Mouse (Mus musculus): Measurements from ENCODE around the gene Yju2. TPM values are rescaled to one million over a fixed set of nuclear protein-coding genes. Genes with fewer than 3 reads are reported as not detected.

Gene Yju2
- polyA plus RNA-seq (2015; fragmentation: Illumina TruSeq; extraction: RNeasy Lipid Tissue Mini Kit (QIAGEN cat#74804); ENCODE audit: insufficient read depth, low replicate concordance), result 8.8 TPM

GRCm38 (mm10) chr17:55958918-55959728, at the start of gene Yju2:
TSS of gene Yju2 (plus strand) at chr17:55959099.

DNA sequence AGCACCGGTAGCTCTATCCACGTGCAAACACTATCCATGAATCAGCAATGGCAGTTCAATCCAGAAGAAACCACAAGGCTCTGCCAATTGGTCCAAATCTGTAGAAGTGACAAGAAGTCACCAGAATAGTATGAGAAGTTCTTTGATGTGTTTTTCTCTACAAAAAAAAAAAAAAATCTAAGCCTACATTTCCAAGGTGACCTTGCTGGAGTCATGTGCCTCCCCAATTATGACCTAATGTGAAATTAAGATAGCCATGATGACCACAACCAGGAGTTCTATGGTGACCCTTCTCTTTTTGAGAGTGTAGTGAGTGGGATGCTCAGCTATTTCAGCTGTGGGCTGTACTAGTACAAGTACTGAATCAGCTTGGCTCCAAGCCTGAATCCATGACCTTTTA, 9.5 kb upstream of the Yju2 start, which contains the start of gene Zfp119b:
Zfp119b (minus strand) TSS at position 101 of the 400 bp plus-strand sequence.

DNA sequence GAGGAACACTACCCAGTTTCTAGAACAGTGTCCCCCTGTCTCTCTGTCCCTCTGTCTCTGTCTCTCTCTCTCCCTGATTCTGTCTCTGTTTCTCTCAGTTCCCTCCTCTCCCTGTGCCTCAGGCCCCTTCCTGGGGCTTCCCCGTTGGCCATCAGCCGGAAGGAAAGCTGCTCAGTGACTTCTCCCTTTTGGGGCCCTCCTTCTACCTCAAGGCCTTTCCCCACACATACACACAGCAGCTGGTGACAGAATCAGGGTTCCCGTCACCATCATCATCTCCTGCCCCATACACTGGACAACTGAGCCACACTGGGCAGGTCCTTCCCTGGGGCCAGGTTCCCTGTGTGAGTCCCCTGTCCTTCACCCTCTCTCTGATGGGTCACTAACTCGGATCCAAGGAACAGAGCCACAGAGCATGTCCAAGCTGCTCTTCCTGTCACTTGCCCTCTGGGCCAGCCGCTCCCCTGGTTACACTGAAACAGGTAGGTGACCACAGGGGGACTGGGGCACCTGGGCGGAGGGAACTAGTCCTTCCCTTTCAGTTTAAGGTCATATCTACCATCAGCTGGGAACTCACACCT, 6.4 kb upstream of the Yju2 start, which contains the start of gene Ebi3:
Ebi3 (plus strand) TSS at position 194 of the 581 bp plus-strand sequence.

GRCm38 (mm10) chr17:55969966-55970891, 11.3 kb downstream of the Yju2 start, which contains the start of gene Shd:
TSS of gene Shd (plus strand) at chr17:55970467.

GRCm38 (mm10) chr17:55986030-55986961, 27.4 kb downstream of the Yju2 start, which contains the start of gene Fsd1:
TSS of gene Fsd1 (plus strand) at chr17:55986509.

DNA sequence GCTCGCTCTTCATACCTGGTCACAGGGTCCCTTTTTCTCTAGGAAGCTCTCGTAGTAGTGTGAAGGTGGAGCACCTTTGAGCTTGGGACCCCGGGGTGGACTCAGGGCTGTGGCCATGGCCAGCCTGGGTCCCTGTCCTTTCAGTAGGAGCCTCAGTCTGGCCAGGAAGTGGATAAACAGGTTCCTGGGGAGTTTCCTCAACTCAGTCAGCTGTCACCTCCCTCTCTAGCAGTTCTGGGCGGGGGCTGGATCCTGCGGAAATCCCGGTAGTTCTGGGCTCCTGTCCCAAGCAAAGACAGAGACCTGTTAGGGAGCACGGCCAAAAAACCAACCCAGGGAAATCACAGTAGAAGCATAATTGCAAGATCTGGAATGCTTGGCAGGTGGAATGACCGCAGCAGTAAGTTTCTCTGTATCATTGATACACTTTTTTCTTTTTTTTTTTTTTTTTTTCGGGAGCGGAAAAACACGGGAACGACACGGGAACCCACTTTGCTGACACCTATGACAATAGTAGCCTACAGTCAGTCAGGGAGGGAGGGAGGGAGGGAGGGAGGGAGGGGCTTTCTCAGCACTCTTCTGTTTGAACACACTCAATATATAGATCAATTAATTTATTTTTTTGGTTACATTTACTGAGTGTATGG, 46.6 kb downstream of the Yju2 start, which contains the start of the genes Stap2 and Mpnd:
Stap2 (minus strand) TSS at position 170 of the 647 bp plus-strand sequence.
Mpnd (plus strand) TSS at position 297 of the 647 bp plus-strand sequence.

Other genes starting within 250 kb of the Yju2 start
- 110 TPM for gene Pot1b, start 246.5 kb upstream of the Yju2 start, polyA plus RNA-seq (2015; fragmentation: Illumina TruSeq; extraction: RNeasy Lipid Tissue Mini Kit (QIAGEN cat#74804); ENCODE audit: insufficient read depth, low replicate concordance)
- 76.8 TPM for gene Adgre4, start 209.1 kb upstream of the Yju2 start, polyA plus RNA-seq (2015; fragmentation: Illumina TruSeq; extraction: RNeasy Lipid Tissue Mini Kit (QIAGEN cat#74804); ENCODE audit: insufficient read depth, low replicate concordance)
- gene Zfp119a, start 80.2 kb upstream of the Yju2 start, polyA plus RNA-seq (2015; fragmentation: Illumina TruSeq; extraction: RNeasy Lipid Tissue Mini Kit (QIAGEN cat#74804); ENCODE audit: insufficient read depth, low replicate concordance), result 9.9 TPM
- gene Zfp959, start 67.0 kb upstream of the Yju2 start, polyA plus RNA-seq (2015; fragmentation: Illumina TruSeq; extraction: RNeasy Lipid Tissue Mini Kit (QIAGEN cat#74804); ENCODE audit: insufficient read depth, low replicate concordance), result 42.3 TPM
- gene Zfp119b, start 9.6 kb upstream of the Yju2 start, polyA plus RNA-seq (2015; fragmentation: Illumina TruSeq; extraction: RNeasy Lipid Tissue Mini Kit (QIAGEN cat#74804); ENCODE audit: insufficient read depth, low replicate concordance), result 12.5 TPM
- 13.5 TPM for gene Ebi3, start 6.5 kb upstream of the Yju2 start, polyA plus RNA-seq (2015; fragmentation: Illumina TruSeq; extraction: RNeasy Lipid Tissue Mini Kit (QIAGEN cat#74804); ENCODE audit: insufficient read depth, low replicate concordance)
- not detected for gene Shd, start 11.4 kb downstream of the Yju2 start, polyA plus RNA-seq (2015; fragmentation: Illumina TruSeq; extraction: RNeasy Lipid Tissue Mini Kit (QIAGEN cat#74804); ENCODE audit: insufficient read depth, low replicate concordance)
- not detected for gene Fsd1, start 27.4 kb downstream of the Yju2 start, polyA plus RNA-seq (2015; fragmentation: Illumina TruSeq; extraction: RNeasy Lipid Tissue Mini Kit (QIAGEN cat#74804); ENCODE audit: insufficient read depth, low replicate concordance)
- gene Stap2, start 46.5 kb downstream of the Yju2 start, polyA plus RNA-seq (2015; fragmentation: Illumina TruSeq; extraction: RNeasy Lipid Tissue Mini Kit (QIAGEN cat#74804); ENCODE audit: insufficient read depth, low replicate concordance), result 12.9 TPM
- 21.5 TPM for gene Mpnd, start 46.6 kb downstream of the Yju2 start, polyA plus RNA-seq (2015; fragmentation: Illumina TruSeq; extraction: RNeasy Lipid Tissue Mini Kit (QIAGEN cat#74804); ENCODE audit: insufficient read depth, low replicate concordance)
- 21.0 TPM for gene Sh3gl1, start 77.5 kb downstream of the Yju2 start, polyA plus RNA-seq (2015; fragmentation: Illumina TruSeq; extraction: RNeasy Lipid Tissue Mini Kit (QIAGEN cat#74804); ENCODE audit: insufficient read depth, low replicate concordance)
- gene Chaf1a, start 81.3 kb downstream of the Yju2 start, polyA plus RNA-seq (2015; fragmentation: Illumina TruSeq; extraction: RNeasy Lipid Tissue Mini Kit (QIAGEN cat#74804); ENCODE audit: insufficient read depth, low replicate concordance), result 5.2 TPM
- 30.8 TPM for gene Ubxn6, start 115.9 kb downstream of the Yju2 start, polyA plus RNA-seq (2015; fragmentation: Illumina TruSeq; extraction: RNeasy Lipid Tissue Mini Kit (QIAGEN cat#74804); ENCODE audit: insufficient read depth, low replicate concordance)
- 31.1 TPM for gene Hdgfl2, start 120.5 kb downstream of the Yju2 start, polyA plus RNA-seq (2015; fragmentation: Illumina TruSeq; extraction: RNeasy Lipid Tissue Mini Kit (QIAGEN cat#74804); ENCODE audit: insufficient read depth, low replicate concordance)
- 0.64 TPM for gene Plin4, start 150.7 kb downstream of the Yju2 start, polyA plus RNA-seq (2015; fragmentation: Illumina TruSeq; extraction: RNeasy Lipid Tissue Mini Kit (QIAGEN cat#74804); ENCODE audit: insufficient read depth, low replicate concordance)
- gene Plin5, start 158.5 kb downstream of the Yju2 start, polyA plus RNA-seq (2015; fragmentation: Illumina TruSeq; extraction: RNeasy Lipid Tissue Mini Kit (QIAGEN cat#74804); ENCODE audit: insufficient read depth, low replicate concordance), result 0.11 TPM
- 2.1 TPM for gene Lrg1, start 162.9 kb downstream of the Yju2 start, polyA plus RNA-seq (2015; fragmentation: Illumina TruSeq; extraction: RNeasy Lipid Tissue Mini Kit (QIAGEN cat#74804); ENCODE audit: insufficient read depth, low replicate concordance)
- 0.68 TPM for gene Sema6b, start 181.2 kb downstream of the Yju2 start, polyA plus RNA-seq (2015; fragmentation: Illumina TruSeq; extraction: RNeasy Lipid Tissue Mini Kit (QIAGEN cat#74804); ENCODE audit: insufficient read depth, low replicate concordance)
- 4.4 TPM for gene Tnfaip8l1, start 203.4 kb downstream of the Yju2 start, polyA plus RNA-seq (2015; fragmentation: Illumina TruSeq; extraction: RNeasy Lipid Tissue Mini Kit (QIAGEN cat#74804); ENCODE audit: insufficient read depth, low replicate concordance)
- 20.5 TPM for gene Mydgf, start 224.8 kb downstream of the Yju2 start, polyA plus RNA-seq (2015; fragmentation: Illumina TruSeq; extraction: RNeasy Lipid Tissue Mini Kit (QIAGEN cat#74804); ENCODE audit: insufficient read depth, low replicate concordance)